Mouse (Mus musculus): Measurements from ENCODE around the gene Elf1.

- no peak for TF ChIP-seq POLR2A (IDR thresholded peaks at IDR 0.05; ENCODE audit: low read depth, low read length)
- no peak for TF ChIP-seq CTCF (IDR thresholded peaks at IDR 0.05; ENCODE audit: borderline replicate concordance, insufficient read depth, low read length)
Measured at GRCm38 (mm10) chr14:79440655-79441054, 40.3 kb upstream of the Elf1 start.
